Mouse (Mus musculus) CH12.LX (cell line): Measurements from ENCODE around the gene Haghl. TPM values are rescaled to one million over a fixed set of nuclear protein-coding genes. Genes with fewer than 3 reads are reported as not detected.

Experiments
- DNase-seq: peaks from one replicate; pipeline ENCODE4 v3.0.0-alpha.2; 2013; ENCODE audit errors: extremely low read depth
- H3K27ac ChIP-seq: 2 replicates; pipeline ENCODE4 v1.5.1; 2012; ENCODE audit warnings: low read depth, mild to moderate bottlenecking, control low read depth, moderate library complexity; ENCODE audit not compliant: insufficient read depth
- H3K27me3 ChIP-seq: replicated peaks from 2 replicates; pipeline ENCODE3; 2012; ENCODE audit warnings: inconsistent platforms
- H3K36me3 ChIP-seq, 2 experiments: replicated peaks in 1 of 2; 2 replicates each; pipeline versions ENCODE3 to v1.6.1; 2012; ENCODE audit warnings: inconsistent platforms in 1 of 2, low read length in 1 of 2, mild to moderate bottlenecking in 1 of 2, mixed read lengths in 1 of 2, moderate library complexity in 1 of 2; ENCODE audit not compliant: control insufficient read depth in 1 of 2, insufficient read depth in 1 of 2
- H3K4me1 ChIP-seq, 2 experiments: 2 replicates each; pipeline ENCODE4 v1.6.1; 2012; ENCODE audit warnings: inconsistent platforms in 1 of 2, moderate library complexity in 1 of 2; ENCODE audit not compliant: insufficient read depth in 2 of 2, control insufficient read depth in 1 of 2
- H3K4me2 ChIP-seq: 2 replicates; pipeline ENCODE4 v1.6.1; 2012; ENCODE audit warnings: low read depth, mild to moderate bottlenecking, control low read depth; ENCODE audit not compliant: poor library complexity, insufficient read depth, severe bottlenecking
- H3K4me3 ChIP-seq, 3 experiments: fragments of 150-350 bp in 1 of 3; sonication (generic) in 1 of 3; replicated peaks in 1 of 3; 2 replicates each; pipeline versions ENCODE3 to v1.5.1; 2011 to 2012; ENCODE audit warnings: low read depth in 2 of 3, low read length in 2 of 3, mild to moderate bottlenecking in 2 of 3, moderate library complexity in 2 of 3, control low read depth in 1 of 3, improper control_type of control experiment in 1 of 3, inconsistent platforms in 1 of 3, mixed read lengths in 1 of 3; ENCODE audit not compliant: poor library complexity in 1 of 3
- H3K79me2 ChIP-seq: replicated peaks from 2 replicates; pipeline ENCODE4 v1.6.1; 2012; ENCODE audit warnings: mild to moderate bottlenecking, moderate library complexity; ENCODE audit not compliant: control insufficient read depth, poor library complexity, insufficient read depth, severe bottlenecking; ENCODE audit errors: extremely low read depth
- H3K9ac ChIP-seq: 2 replicates; pipeline ENCODE4 v1.6.1; 2012; ENCODE audit warnings: low read depth, mild to moderate bottlenecking, control low read depth, moderate library complexity; ENCODE audit not compliant: insufficient read depth
- H3K9me3 ChIP-seq: replicated peaks from 2 replicates; pipeline ENCODE3; 2012; ENCODE audit warnings: low read length, inconsistent platforms, mixed read lengths
- BHLHE40 ChIP-seq: IDR thresholded peaks from 2 replicates; pipeline ENCODE4 v1.6.1; 2011; ENCODE audit warnings: mild to moderate bottlenecking, low read depth, low read length, improper control_type of control experiment
- CHD1 ChIP-seq: IDR thresholded peaks from 2 replicates; pipeline ENCODE4 v1.6.1; 2012; ENCODE audit warnings: low read depth, low read length, improper control_type of control experiment, inconsistent platforms
- CTCF ChIP-seq, 2 experiments: IDR thresholded peaks in 1 of 2; conservative IDR thresholded peaks in 1 of 2; 2 replicates each; pipeline ENCODE4 v1.5.1; 2011 to 2012; ENCODE audit warnings: low read depth in 2 of 2, low read length in 2 of 2, improper control_type of control experiment in 1 of 2, inconsistent platforms in 1 of 2, mild to moderate bottlenecking in 1 of 2, moderate library complexity in 1 of 2
- E2F4 ChIP-seq: IDR thresholded peaks from 2 replicates; pipeline ENCODE4 v1.6.1; 2011; ENCODE audit warnings: low read depth, low read length, improper control_type of control experiment; ENCODE audit not compliant: insufficient replicate concordance
- EP300 ChIP-seq: IDR thresholded peaks from 2 replicates; pipeline ENCODE4 v1.6.1; 2011; ENCODE audit warnings: low read length, improper control_type of control experiment
- GABPA ChIP-seq: IDR thresholded peaks from 2 replicates; pipeline ENCODE4 v1.6.1; 2012; ENCODE audit warnings: low read depth, low read length, improper control_type of control experiment, inconsistent platforms; ENCODE audit not compliant: insufficient replicate concordance
- HCFC1 ChIP-seq: IDR thresholded peaks from 2 replicates; pipeline ENCODE4 v1.6.1; 2012; ENCODE audit warnings: low read depth, mild to moderate bottlenecking, inconsistent platforms, low read length, improper control_type of control experiment
- IRF4 ChIP-seq: IDR thresholded peaks from 2 replicates; pipeline ENCODE4 v1.6.1; 2014; ENCODE audit warnings: low read depth, mild to moderate bottlenecking, inconsistent platforms, low read length, improper control_type of control experiment
- JUND ChIP-seq: conservative IDR thresholded peaks from 2 replicates; pipeline ENCODE4 v1.6.1; 2011; ENCODE audit warnings: low read depth, low read length, improper control_type of control experiment
- MAX ChIP-seq: IDR thresholded peaks from 2 replicates; pipeline ENCODE4 v1.6.1; 2011; ENCODE audit warnings: low read length, improper control_type of control experiment
- MAZ ChIP-seq: IDR thresholded peaks from 2 replicates; pipeline ENCODE4 v1.6.1; 2012; ENCODE audit warnings: low read depth, mild to moderate bottlenecking, inconsistent platforms, low read length, improper control_type of control experiment, moderate library complexity
- MEF2A ChIP-seq: IDR thresholded peaks from 2 replicates; pipeline ENCODE4 v1.6.1; 2014; ENCODE audit warnings: low read depth, mild to moderate bottlenecking, inconsistent platforms, low read length, improper control_type of control experiment, borderline replicate concordance
- MXI1 ChIP-seq: IDR thresholded peaks from 2 replicates; pipeline ENCODE4 v1.6.1; 2011; ENCODE audit warnings: mild to moderate bottlenecking, low read depth, low read length, improper control_type of control experiment
- MYC ChIP-seq: IDR thresholded peaks from 2 replicates; pipeline ENCODE4 v1.6.1; 2011; ENCODE audit warnings: low read depth, mild to moderate bottlenecking, improper control_type of control experiment, low read length
- NELFE ChIP-seq: IDR thresholded peaks from 2 replicates; pipeline ENCODE4 v1.6.1; 2011; ENCODE audit warnings: low read depth, low read length, improper control_type of control experiment
- RAD21 ChIP-seq: IDR thresholded peaks from 2 replicates; pipeline ENCODE4 v1.6.1; 2011; ENCODE audit warnings: low read depth, mild to moderate bottlenecking, low read length, improper control_type of control experiment, moderate library complexity
- SMC3 ChIP-seq: IDR thresholded peaks from 2 replicates; pipeline ENCODE4 v1.6.1; 2011; ENCODE audit warnings: low read depth, low read length, improper control_type of control experiment
- TBP ChIP-seq: conservative IDR thresholded peaks from 2 replicates; pipeline ENCODE4 v1.6.1; 2011; ENCODE audit warnings: low read depth, low read length, improper control_type of control experiment
- TCF12 ChIP-seq: IDR thresholded peaks from 2 replicates; pipeline ENCODE4 v1.6.1; 2014; ENCODE audit warnings: low read depth, mild to moderate bottlenecking, inconsistent platforms, low read length, improper control_type of control experiment
- USF1 ChIP-seq: IDR thresholded peaks from 2 replicates; pipeline ENCODE4 v1.6.1; 2014; ENCODE audit warnings: low read depth, mild to moderate bottlenecking, inconsistent platforms, low read length, improper control_type of control experiment
- ZMIZ1 ChIP-seq: IDR thresholded peaks from 2 replicates; pipeline ENCODE4 v1.6.1; 2012; ENCODE audit warnings: low read depth, mild to moderate bottlenecking, inconsistent platforms, low read length, improper control_type of control experiment
- ZNF384 ChIP-seq: IDR thresholded peaks from 2 replicates; pipeline ENCODE4 v1.6.1; 2012; ENCODE audit warnings: low read depth, low read length, improper control_type of control experiment, inconsistent platforms
- dilution Hi-C: fragments of 300-500 bp; cut with MboI; formaldehyde crosslinking; loops from 2 replicates; pipeline ENCODE4 v1.14.3; 2020; ENCODE audit warnings: low sequenced_read_pairs; ENCODE audit not compliant: extremely low pct_unique_long_range_greater_than_20kb, extremely low pct_ligation_motif_present
- in situ Hi-C: fragments of 300-500 bp; cut with MboI; formaldehyde crosslinking; loops from 3 replicates; pipeline ENCODE4 v1.14.3; 2019; ENCODE audit warnings: low sequenced_read_pairs, low pct_ligation_motif_present, low pct_unique_long_range_greater_than_20kb, mixed read lengths
- polyA plus RNA-seq: library from polyadenylated mRNA; unstranded; fragments of >175 nt; gene quantifications from 2 replicates; pipeline ENCODE4 v1.2.1, GENCODE M21; 2012; ENCODE audit warnings: low read depth; ENCODE audit not compliant: insufficient read length
- total RNA-seq, 2 experiments: library from RNA; depleted of rRNA; stranded (reverse); fragments of 300-350 nt in 1 of 2; fragments of >200 nt in 1 of 2; gene quantifications; 2 replicates each; pipeline ENCODE4 v1.2.3; 2012 to 2014

Gene Haghl
- total and polyA plus RNA-seq, 3 experiments, result 7.4 to 16.0 (median 7.8) TPM

GRCm38 (mm10) chr17:25831451-25832281 is 46.2 kb upstream of the Haghl start:
- H3K9ac ChIP-seq, result peak overlapping the region; percentile 90
- in situ Hi-C loops (no loop called here), dilution Hi-C loops (no loop called here)
- peaks cover 23 to 48% of the 10 kb centered on the region in 2 experiments for H3K4me1 ChIP-seq
- peak overlapping the region; percentile 85 for H3K4me2 ChIP-seq
- TF ChIP-seq RAD21 (no peak), MXI1 (no peak), EP300 (no peak), SMC3 (no peak), BHLHE40 (no peak), TCF12 (no peak), MEF2A (no peak), JUND (no peak)
- H3K36me3 ChIP-seq, result peaks cover 56 to 77% of the 10 kb centered on the region in 2 experiments
- peaks cover 14% of the 10 kb centered on the region for H3K79me2 ChIP-seq
- H3K4me3 ChIP-seq, result peak overlapping the region; percentile 71 to 81 (median 80)
- no peaks in the 10 kb centered on the region for H3K27me3 ChIP-seq
- DNase-seq, result no peak
- H3K9me3 ChIP-seq, result no peaks in the 10 kb centered on the region
- no peak overlapping the region for H3K27ac ChIP-seq

DNA sequence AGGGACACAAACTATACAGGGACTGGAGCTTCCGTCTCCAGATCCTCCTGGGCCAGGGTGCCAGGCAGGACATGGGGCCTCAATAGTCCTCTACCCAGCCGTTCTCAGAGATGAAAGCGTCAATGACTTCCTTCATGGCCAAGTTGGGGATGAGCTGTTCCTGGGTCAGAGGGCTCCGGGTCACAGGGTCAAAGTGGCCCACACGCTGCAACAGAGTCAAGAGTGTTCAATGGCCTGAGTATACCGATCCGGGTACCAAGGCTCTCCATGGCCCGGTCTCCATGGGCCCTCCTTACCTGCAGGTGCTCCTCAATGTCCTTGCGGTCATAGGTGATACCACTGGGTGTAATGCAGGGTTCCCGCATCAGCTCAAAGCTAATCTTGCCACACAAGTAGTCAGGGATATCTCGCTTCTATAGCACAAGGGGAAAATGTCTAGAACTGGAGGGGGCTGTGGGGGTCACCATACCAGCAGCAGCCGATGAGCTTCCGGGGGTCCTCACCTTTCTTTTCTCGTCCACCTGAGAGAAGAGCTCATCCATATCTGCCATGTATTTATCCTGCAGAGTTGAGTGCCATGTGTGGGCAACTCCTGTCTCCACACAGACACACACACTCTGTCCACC is 45.4 kb upstream of the Haghl start:
- Histone ChIP-seq H3K9me3 (no peaks in the 10 kb centered on the region), H3K4me2 (no peak overlapping the region), H3K36me3 (peaks cover 56 to 77% of the 10 kb centered on the region in 2 experiments), H3K27me3 (no peaks in the 10 kb centered on the region), H3K27ac (no peak overlapping the region), H3K4me1 (peaks cover 23 to 54% of the 10 kb centered on the region in 2 experiments), H3K79me2 (peaks cover 14% of the 10 kb centered on the region), H3K4me3 (peak overlapping the region in 1 of 3 experiments; percentile 13), H3K9ac (no peak overlapping the region; the same call in 1 of the 2 replicates)
- in situ Hi-C loops, result no loop called here
- no peak for DNase-seq
- dilution Hi-C loops, result no loop called here
- no peak for TF ChIP-seq RAD21
- no peak for TF ChIP-seq NELFE
- TF ChIP-seq ZMIZ1, result no peak
- no peak for TF ChIP-seq E2F4
- no peak for TF ChIP-seq USF1
- TF ChIP-seq HCFC1, result no peak
- TF ChIP-seq MYC, result no peak
- no peak for TF ChIP-seq TBP
- TF ChIP-seq CHD1, result no peak
- TF ChIP-seq EP300, result no peak
- TF ChIP-seq MAZ, result no peak
- TF ChIP-seq CTCF (conservative IDR thresholded peaks at IDR 0.05 in 1 of 2, IDR thresholded peaks at IDR 0.05 in 1 of 2; ENCODE audit: low read depth in 2 of 2, low read length in 2 of 2), result no peak
- no peak for TF ChIP-seq SMC3
- no peak for TF ChIP-seq BHLHE40
- no peak for TF ChIP-seq MEF2A
- no peak for TF ChIP-seq IRF4
- no peak for TF ChIP-seq ZNF384
- TF ChIP-seq GABPA, result no peak
- TF ChIP-seq MAX, result no peak
